Mouse (Mus musculus) left cerebral cortex, postnatal 10 days (tissue): ENCODE data around the gene Pdk1. TPM values are rescaled to one million over a fixed set of nuclear protein-coding genes. Genes with fewer than 3 reads are reported as not detected.

ENCODE experiments used
- DNase-seq, 2 experiments: peaks; one replicate each; pipeline ENCODE4 v3.0.0; 2021 to 2022; ENCODE audit warnings: low spot score in 2 of 2, mixed read lengths in 1 of 2; ENCODE audit errors: extremely low spot score in 1 of 2
- intact Hi-C: fragments of 180-260 bp; cut with DNase I; formaldehyde crosslinking; loops from one replicate; pipeline ENCODE4 v1.15.1; 2025
- total RNA-seq, 2 experiments: library from RNA; stranded (reverse); gene quantifications; 2 replicates each; pipeline ENCODE4 v1.2.3; 2021

The Pdk1 gene
- total RNA-seq: 10 to 100 TPM; 31.8 to 34.8 TPM

GRCm38 (mm10) chr2:71872801-71873443 is at the start of gene Pdk1:
Gene Pdk1, plus strand, starts transcription at chr2:71873224.
- intact Hi-C loops: no loop called here
- peak; percentile 93 to 99 for DNase-seq

GRCm38 (mm10) chr2:71824146-71824545 is 48.9 kb upstream of the Pdk1 start:
- no peak for DNase-seq
- intact Hi-C loops: no loop called here

DNA sequence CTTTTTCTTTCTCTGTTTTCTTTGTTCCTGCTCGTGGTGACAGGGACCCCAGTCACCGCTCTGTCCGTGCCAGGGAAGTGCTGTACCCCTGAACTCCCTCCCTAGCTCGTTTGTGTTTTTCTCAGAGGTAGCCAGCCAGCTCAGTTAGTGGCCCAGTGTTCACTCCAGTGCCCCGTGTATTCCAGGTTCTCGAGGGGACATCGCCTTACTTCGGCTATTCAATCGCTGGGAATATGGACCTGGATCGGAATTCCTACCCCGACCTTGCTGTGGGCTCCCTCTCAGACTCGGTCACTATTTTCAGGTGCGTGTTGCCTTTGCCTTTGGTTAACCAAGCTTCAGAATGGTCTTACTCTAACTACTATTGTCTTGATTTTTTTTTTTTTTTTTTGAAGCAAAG is 45.3 kb upstream of the Pdk1 start:
- no peak for DNase-seq
- intact Hi-C loops: no loop called here

DNA sequence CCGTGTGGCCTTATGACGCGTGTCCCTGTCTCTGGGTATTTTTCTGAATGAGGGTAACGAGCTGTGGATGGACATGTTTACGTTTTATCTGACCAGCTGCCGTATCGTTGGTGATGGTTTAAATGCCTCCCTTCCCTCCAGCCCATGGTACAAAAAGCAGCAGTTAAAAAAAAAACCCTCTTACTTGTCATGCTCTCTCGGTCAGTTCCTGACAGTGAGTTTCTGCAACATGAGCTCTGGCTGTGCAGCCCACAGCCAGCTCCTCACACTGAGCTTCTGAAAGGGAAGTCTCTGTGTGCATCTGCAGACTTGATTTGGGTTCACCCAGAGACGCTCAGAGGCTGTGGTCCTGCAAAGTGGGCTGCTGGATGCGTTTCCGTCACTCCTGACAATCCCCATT is 44.1 kb upstream of the Pdk1 start:
- no peak for DNase-seq
- intact Hi-C loops: no loop called here

DNA sequence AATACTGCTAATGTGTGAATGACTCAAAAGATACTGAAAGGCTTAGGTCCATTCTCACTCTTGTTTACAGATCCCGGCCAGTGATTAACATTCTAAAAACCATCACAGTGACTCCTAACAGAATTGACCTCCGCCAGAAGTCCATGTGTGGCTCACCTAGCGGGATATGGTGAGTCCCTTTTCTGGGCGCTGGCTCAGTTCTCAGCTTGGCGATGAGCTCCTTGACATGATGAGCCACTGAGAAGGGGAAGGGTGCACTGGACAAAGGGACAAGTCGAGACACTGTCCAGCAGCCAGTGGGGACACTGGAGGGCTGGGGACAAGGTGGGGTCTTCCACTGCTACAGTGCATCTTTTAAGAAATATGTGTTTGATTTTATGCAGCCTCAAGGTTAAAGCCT is 39.4 kb upstream of the Pdk1 start:
- DNase-seq: no peak
- intact Hi-C loops: no loop called here

- DNase-seq: no peak
- intact Hi-C loops: no loop called here
Observed at GRCm38 (mm10) chr2:71834371-71834770, 38.7 kb upstream of the Pdk1 start.

GRCm38 (mm10) chr2:71835556-71835955 is 37.5 kb upstream of the Pdk1 start:
- intact Hi-C loops: no loop called here
- DNase-seq: no peak

- intact Hi-C loops: no loop called here
- DNase-seq: no peak
Observed at GRCm38 (mm10) chr2:71836232-71836631, 36.8 kb upstream of the Pdk1 start.

- DNase-seq: no peak
- intact Hi-C loops: no loop called here
Observed at GRCm38 (mm10) chr2:71837261-71837660, 35.8 kb upstream of the Pdk1 start.

- intact Hi-C loops: no loop called here
- peak; percentile 56 to 77 for DNase-seq
Observed at GRCm38 (mm10) chr2:71837791-71838190, 35.2 kb upstream of the Pdk1 start.

DNA sequence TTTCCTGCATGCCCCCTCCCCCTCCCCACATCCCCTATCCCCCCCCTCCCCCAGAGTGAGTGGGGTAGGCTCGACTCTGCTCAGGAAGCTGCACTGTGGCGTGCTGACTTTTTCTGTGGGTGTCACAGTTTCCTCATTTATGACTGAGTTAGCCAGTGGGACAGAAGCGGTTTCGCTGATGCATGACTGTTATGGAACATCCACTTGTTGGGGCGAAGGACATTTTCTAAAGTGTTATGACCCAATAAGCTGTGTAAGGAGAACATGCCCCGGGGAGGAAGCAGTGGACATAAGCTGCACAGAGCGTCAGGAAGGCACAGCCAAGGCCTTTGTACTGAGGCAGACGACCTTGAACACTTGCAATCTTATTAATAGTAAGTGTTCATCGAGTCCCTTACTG is 29.7 kb upstream of the Pdk1 start:
- intact Hi-C loops: no loop called here
- no peak for DNase-seq

DNA sequence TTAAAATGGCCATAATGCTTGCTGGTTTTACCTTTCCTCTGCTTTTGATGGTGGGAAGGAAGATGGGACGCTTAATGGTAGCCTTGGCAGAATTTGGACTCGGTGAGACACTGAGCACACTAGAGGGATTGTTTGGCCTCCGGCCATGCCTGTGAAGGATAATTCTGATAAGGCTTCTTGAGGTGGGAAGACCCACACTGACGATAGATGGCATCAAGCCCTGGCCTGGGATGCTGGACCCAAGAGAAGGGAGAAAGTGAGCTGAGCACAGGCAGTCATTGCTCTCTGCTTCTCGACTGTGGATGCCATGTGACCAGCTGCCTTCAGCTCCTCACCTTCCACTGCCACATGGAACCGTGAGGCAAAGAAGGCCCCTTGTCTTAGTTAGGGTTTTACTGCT is 28.1 kb upstream of the Pdk1 start:
- intact Hi-C loops: no loop called here
- no peak for DNase-seq

- peak; percentile 20 to 41 for DNase-seq
- intact Hi-C loops: loop anchor here (10.0 kb wide), 1 partner anchor 103 kb away; no protein-coding TSS in a partner anchor
Observed at GRCm38 (mm10) chr2:71852161-71852560, 20.9 kb upstream of the Pdk1 start.

- no peak for DNase-seq
- intact Hi-C loops: loop anchor here (10.0 kb wide), 1 partner anchor 100 kb away; no protein-coding TSS in a partner anchor
Observed at GRCm38 (mm10) chr2:71855076-71855475, 17.9 kb upstream of the Pdk1 start.

DNA sequence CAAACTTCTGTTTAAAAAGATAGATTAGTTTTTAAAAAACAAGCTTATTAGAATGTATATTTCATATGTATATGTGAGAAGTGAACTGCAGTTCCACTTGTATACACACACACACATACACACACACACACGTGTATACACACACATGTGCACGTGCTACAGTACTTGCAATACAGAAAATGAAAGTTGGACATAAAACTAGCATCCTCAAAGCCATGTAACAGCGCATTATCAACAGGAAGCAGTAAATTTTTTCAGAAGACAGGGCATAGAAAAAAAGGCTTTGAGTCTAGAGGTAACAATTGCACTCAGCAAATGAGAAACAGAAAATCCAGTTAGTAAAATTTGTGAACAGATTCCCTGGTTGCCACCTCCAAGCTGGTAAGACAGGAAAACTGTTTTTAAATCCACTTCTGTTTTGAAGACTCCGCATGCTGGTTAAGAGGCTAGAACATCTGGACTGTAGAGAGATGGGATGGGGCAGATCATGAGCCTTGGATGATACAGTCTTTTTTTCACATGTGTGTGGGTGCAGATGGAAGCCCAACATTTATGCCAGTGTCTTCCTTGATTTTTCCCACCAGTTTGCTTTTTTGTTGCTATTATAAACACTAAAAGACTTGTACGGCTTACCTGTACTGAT is 9.4 kb upstream of the Pdk1 start:
- intact Hi-C loops: no loop called here
- no peak for DNase-seq

DNA sequence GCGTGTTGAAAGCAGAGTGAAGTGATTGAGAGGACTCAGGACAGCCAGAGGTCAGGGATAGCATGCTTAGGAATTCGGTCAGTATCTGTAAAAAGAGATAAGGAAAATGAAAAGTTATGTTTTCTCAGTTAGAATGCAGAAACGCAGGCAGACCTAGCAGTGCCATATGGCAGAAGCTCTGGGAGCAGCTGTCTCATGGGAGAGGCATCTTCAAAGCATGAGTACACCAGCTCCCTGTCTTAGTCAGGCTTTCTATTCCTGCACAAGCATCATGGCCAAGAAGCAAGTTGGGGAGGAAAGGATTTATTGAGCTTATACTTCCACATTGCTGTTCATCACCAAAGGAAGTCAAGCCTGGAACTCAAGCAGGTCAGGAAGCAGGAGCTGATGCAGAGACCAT is 8.0 kb upstream of the Pdk1 start:
- intact Hi-C loops: no loop called here
- DNase-seq: peak in 1 of 2 experiments; percentile 65

- intact Hi-C loops: no loop called here
- DNase-seq: no peak
Observed at GRCm38 (mm10) chr2:71865935-71866334, 7.1 kb upstream of the Pdk1 start.

- DNase-seq: no peak
- intact Hi-C loops: no loop called here
Observed at GRCm38 (mm10) chr2:71866565-71866964, 6.5 kb upstream of the Pdk1 start.

GRCm38 (mm10) chr2:71867019-71867418 is 6.0 kb upstream of the Pdk1 start:
- intact Hi-C loops: no loop called here
- DNase-seq: no peak

- DNase-seq: no peak
- intact Hi-C loops: no loop called here
Observed at GRCm38 (mm10) chr2:71867480-71867879, 5.5 kb upstream of the Pdk1 start.

DNA sequence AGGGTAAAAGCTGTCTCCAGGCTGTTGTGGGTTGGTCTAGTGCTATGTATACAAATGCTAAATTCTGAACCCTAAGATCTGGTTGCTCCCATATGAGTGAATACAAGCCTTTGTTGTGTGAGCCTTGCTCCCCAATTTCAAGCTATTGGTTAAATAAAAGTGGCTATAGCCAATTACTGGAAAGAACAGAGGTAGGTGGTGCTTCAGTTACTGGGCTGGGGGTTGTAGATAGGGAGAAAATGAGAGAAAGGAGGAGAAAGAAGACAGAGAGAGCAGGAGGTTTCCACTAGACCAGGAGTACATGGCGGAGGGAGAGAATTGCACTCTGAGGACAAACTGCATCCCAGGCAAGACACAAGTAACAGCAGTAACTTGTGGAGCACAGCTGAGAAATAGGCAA is 4.8 kb upstream of the Pdk1 start:
- no peak for DNase-seq
- intact Hi-C loops: no loop called here
